Mouse (Mus musculus) embryonic fibroblast, embryonic 13.5 days (primary cell): ENCODE measurements around the gene Itpr1.

Source experiments
- CTCF ChIP-seq: IDR thresholded peaks from 2 replicates; pipeline ENCODE4 v1.5.1; 2011; ENCODE audit warnings: mild to moderate bottlenecking, control low read depth, low read length, moderate library complexity, borderline replicate concordance; ENCODE audit not compliant: insufficient read depth
- POLR2A ChIP-seq: IDR thresholded peaks from 2 replicates; pipeline ENCODE4 v1.6.1; 2011; ENCODE audit warnings: low read depth, mild to moderate bottlenecking, control low read depth, low read length, moderate library complexity

GRCm38 (mm10) chr6:108240754-108241153 lies 27.9 kb downstream of the Itpr1 start:
- no peak for TF ChIP-seq CTCF
- no peak for TF ChIP-seq POLR2A
